Mouse (Mus musculus) olfactory bulb, adult 2 months (tissue): ENCODE results near the gene Upk2.
"Not testable (repeated sequence)": the region's sequence is repeated elsewhere in the genome, so short reads cannot be mapped to it uniquely, and the experiment has no call there.

ENCODE experiments used
- CTCF ChIP-seq: fragments of 200-500 bp; IDR thresholded peaks from 2 replicates; pipeline ENCODE4 v1.5.1; 2012; ENCODE audit warnings: low read depth, mild to moderate bottlenecking, low read length, moderate library complexity; ENCODE audit not compliant: insufficient read depth
- POLR2A ChIP-seq: fragments of 200-500 bp; IDR thresholded peaks from 2 replicates; pipeline ENCODE4 v1.6.1; 2012; ENCODE audit warnings: mild to moderate bottlenecking, low read depth, low read length, moderate library complexity; ENCODE audit not compliant: insufficient read depth

- TF ChIP-seq CTCF, POLR2A: not testable (repeated sequence)
Observed at GRCm38 (mm10) chr9:44444402-44445025, 10.3 kb downstream of the Upk2 start.
